Mouse (Mus musculus) limb, embryonic 12.5 days (tissue): ENCODE results near the gene Cdc34. TPM values are rescaled to one million over a fixed set of nuclear protein-coding genes. Genes with fewer than 3 reads are reported as not detected.

ENCODE experiments used
- ATAC-seq: fragments of 200-750 bp; cut with Nextera tagmentation; 2 replicates; pipeline ENCODE4 v1.8.0; 2017; ENCODE audit warnings: low read depth, moderate TSS enrichment; ENCODE audit not compliant: insufficient number of reproducible peaks, insufficient read depth, low FRiP score, low TSS enrichment
- H3K27ac ChIP-seq: fragments of 300-500 bp; sonication (generic); 2 replicates; pipeline ENCODE4 v1.5.1; 2016; ENCODE audit warnings: mild to moderate bottlenecking, moderate library complexity
- H3K27me3 ChIP-seq: fragments of 300-500 bp; sonication (generic); 2 replicates; pipeline ENCODE4 v1.6.1; 2016; ENCODE audit warnings: mild to moderate bottlenecking, moderate library complexity
- H3K36me3 ChIP-seq: fragments of 300-500 bp; sonication (generic); 2 replicates; pipeline ENCODE4 v1.6.1; 2016; ENCODE audit warnings: mild to moderate bottlenecking, moderate library complexity
- H3K4me1 ChIP-seq: fragments of 300-500 bp; sonication (generic); replicated peaks from 2 replicates; pipeline ENCODE4 v1.6.1; 2016
- H3K4me2 ChIP-seq: fragments of 300-500 bp; sonication (generic); 2 replicates; pipeline ENCODE4 v1.6.1; 2016; ENCODE audit warnings: mild to moderate bottlenecking, moderate library complexity
- H3K4me3 ChIP-seq: fragments of 300-500 bp; sonication (generic); replicated peaks from 2 replicates; pipeline ENCODE4 v1.5.1; 2016; ENCODE audit warnings: mild to moderate bottlenecking
- H3K9ac ChIP-seq: fragments of 300-500 bp; sonication (generic); replicated peaks from 2 replicates; pipeline ENCODE4 v1.6.1; 2016; ENCODE audit warnings: mild to moderate bottlenecking, moderate library complexity
- H3K9me3 ChIP-seq: fragments of 300-500 bp; sonication (generic); 2 replicates; pipeline ENCODE4 v1.6.1; 2016; ENCODE audit warnings: mild to moderate bottlenecking, moderate library complexity
- WGBS: fragments of 180-500 bp; shearing (Covaris S2); methylation state at CpG from one replicate; pipeline ENCODE4 v1.1.7; 2016; 5-methylcytosine and 5-hydroxymethylcytosine counted together
- polyA plus RNA-seq: library from polyadenylated mRNA; unstranded; fragments of >200 nt; fragmentation: Nextera tagmentation; extraction: Ambion mirVana; gene quantifications from 2 replicates; pipeline ENCODE4 v1.2.1, GENCODE M21; 2016

Cdc34 gene
- polyA plus RNA-seq, 1 experiment from 2014 or later: 149 TPM

GRCm38 (mm10) chr10:79658829-79659228 is 23.2 kb upstream of the Cdc34 start:
- no peaks in the 10 kb centered on the region for H3K36me3 ChIP-seq
- 0 out of 2 replicates have a peak, but pooled peaks cover 5% of the 10 kb centered on the region for H3K27me3 ChIP-seq
- H3K9ac ChIP-seq: no peak overlapping the region
- H3K4me1 ChIP-seq: peaks cover 11% of the 10 kb centered on the region
- no peaks in the 10 kb centered on the region for H3K9me3 ChIP-seq
- H3K4me3 ChIP-seq: no peak overlapping the region
- 22% methylated on average over 4 of the region's 4 CpGs for WGBS
- no peak for ATAC-seq
- no peak overlapping the region for H3K27ac ChIP-seq
- H3K4me2 ChIP-seq: no peak overlapping the region

- H3K4me2 ChIP-seq: no peak overlapping the region
- H3K4me3 ChIP-seq: no peak overlapping the region
- ATAC-seq: no peak
- H3K4me1 ChIP-seq: peaks cover 5% of the 10 kb centered on the region
- H3K27me3 ChIP-seq: no peaks in the 10 kb centered on the region
- H3K9me3 ChIP-seq: no peaks in the 10 kb centered on the region
- no peaks in the 10 kb centered on the region for H3K36me3 ChIP-seq
- H3K27ac ChIP-seq: no peak overlapping the region
- H3K9ac ChIP-seq: no peak overlapping the region
- WGBS: 79% methylated on average over 2 of the region's 2 CpGs
Measured at GRCm38 (mm10) chr10:79660298-79660697, 21.7 kb upstream of the Cdc34 start.

- Histone ChIP-seq H3K4me3 (no peak overlapping the region), H3K36me3 (no peaks in the 10 kb centered on the region), H3K27me3 (no peaks in the 10 kb centered on the region), H3K9me3 (no peaks in the 10 kb centered on the region), H3K4me2 (no peak overlapping the region), H3K4me1 (peaks cover 4% of the 10 kb centered on the region; the same call in 1 of the 2 replicates), H3K27ac (no peak overlapping the region), H3K9ac (no peak overlapping the region)
- 52% methylated on average over 2 of the region's 3 CpGs for WGBS
- ATAC-seq: no peak
Measured at GRCm38 (mm10) chr10:79661861-79662260, 20.1 kb upstream of the Cdc34 start.

GRCm38 (mm10) chr10:79664131-79664665 is 17.8 kb upstream of the Cdc34 start, which contains the start of gene Madcam1:
Madcam1 (plus strand) TSS chr10:79664559.
- Histone ChIP-seq H3K4me3 (no peak within 1 kb of the TSS), H3K9ac (no peak within 1 kb of the TSS), H3K4me2 (no peak within 1 kb of the TSS), H3K36me3 (no peaks in the 10 kb centered on the region), H3K4me1 (peaks cover 4% of the 10 kb centered on the region; the same call in 1 of the 2 replicates), H3K27me3 (no peaks in the 10 kb centered on the region), H3K27ac (no peak within 1 kb of the TSS), H3K9me3 (no peaks in the 10 kb centered on the region)
- 9% methylated on average over 13 of the region's 13 CpGs for WGBS
- ATAC-seq: no peak

GRCm38 (mm10) chr10:79665051-79665450 is 16.9 kb upstream of the Cdc34 start:
- ATAC-seq: no peak
- Histone ChIP-seq H3K27ac (no peak overlapping the region), H3K4me3 (no peak overlapping the region), H3K4me2 (no peak overlapping the region), H3K36me3 (no peaks in the 10 kb centered on the region), H3K9me3 (no peaks in the 10 kb centered on the region), H3K4me1 (peaks cover 4% of the 10 kb centered on the region), H3K27me3 (no peaks in the 10 kb centered on the region), H3K9ac (no peak overlapping the region)
- WGBS: 81% methylated on average over 8 of the region's 8 CpGs

- no peak for ATAC-seq
- no peak overlapping the region for H3K4me3 ChIP-seq
- H3K4me2 ChIP-seq: no peak overlapping the region
- H3K9me3 ChIP-seq: no peaks in the 10 kb centered on the region
- 67% methylated on average over 9 of the region's 9 CpGs for WGBS
- no peaks in the 10 kb centered on the region for H3K27me3 ChIP-seq
- no peak overlapping the region for H3K27ac ChIP-seq
- no peaks in the 10 kb centered on the region for H3K36me3 ChIP-seq
- H3K9ac ChIP-seq: no peak overlapping the region
- H3K4me1 ChIP-seq: peaks cover 19% of the 10 kb centered on the region
Measured at GRCm38 (mm10) chr10:79666493-79666892, 15.5 kb upstream of the Cdc34 start.

- no peak overlapping the region for H3K4me3 ChIP-seq
- peaks cover 6% of the 10 kb centered on the region; the same call in 1 of the 2 replicates for H3K36me3 ChIP-seq
- no peaks in the 10 kb centered on the region for H3K27me3 ChIP-seq
- WGBS: 81% methylated on average over 5 of the region's 5 CpGs
- H3K4me2 ChIP-seq: no peak overlapping the region
- H3K27ac ChIP-seq: no peak overlapping the region
- peaks cover 21% of the 10 kb centered on the region for H3K4me1 ChIP-seq
- ATAC-seq: no peak
- H3K9me3 ChIP-seq: no peaks in the 10 kb centered on the region
- no peak overlapping the region for H3K9ac ChIP-seq
Measured at GRCm38 (mm10) chr10:79668076-79668475, 13.9 kb upstream of the Cdc34 start.

- H3K27me3 ChIP-seq: no peaks in the 10 kb centered on the region
- H3K4me3 ChIP-seq: peak within 1 kb of the TSS; percentile 88
- H3K36me3 ChIP-seq: peaks cover 15% of the 10 kb centered on the region; the same call in 1 of the 2 replicates
- WGBS: under 1% methylated on average over 45 of the region's 45 CpGs
- H3K4me1 ChIP-seq: peaks cover 17% of the 10 kb centered on the region
- peak within 1 kb of the TSS; percentile 96 for H3K27ac ChIP-seq
- peak within 1 kb of the TSS; percentile 81 for H3K9ac ChIP-seq
- no peaks in the 10 kb centered on the region for H3K9me3 ChIP-seq
- peak within 1 kb of the TSS; percentile 82 for H3K4me2 ChIP-seq
- ATAC-seq: peak; percentile 76
Measured at GRCm38 (mm10) chr10:79668771-79669575, 13.0 kb upstream of the Cdc34 start, which contains the start of gene Tpgs1. Tpgs1 (plus strand) TSS chr10:79669369.

GRCm38 (mm10) chr10:79669576-79670057 is 12.4 kb upstream of the Cdc34 start:
- H3K9me3 ChIP-seq: no peaks in the 10 kb centered on the region
- peaks cover 17% of the 10 kb centered on the region; the same call in 1 of the 2 replicates for H3K36me3 ChIP-seq
- H3K4me1 ChIP-seq: peaks cover 17% of the 10 kb centered on the region
- H3K27ac ChIP-seq: peak overlapping the region; percentile 96
- H3K4me3 ChIP-seq: peak overlapping the region; percentile 88
- 0% methylated on average over 47 of the region's 47 CpGs for WGBS
- H3K4me2 ChIP-seq: peak overlapping the region; percentile 82
- H3K9ac ChIP-seq: peak overlapping the region; percentile 81
- peak; percentile 49 for ATAC-seq
- H3K27me3 ChIP-seq: no peaks in the 10 kb centered on the region

GRCm38 (mm10) chr10:79670071-79670888 is 11.7 kb upstream of the Cdc34 start:
- peak; percentile 26 for ATAC-seq
- Histone ChIP-seq H3K9ac (peak overlapping the region; percentile 81), H3K27me3 (no peaks in the 10 kb centered on the region), H3K36me3 (peaks cover 18% of the 10 kb centered on the region), H3K27ac (peak overlapping the region; percentile 96), H3K4me1 (peaks cover 17% of the 10 kb centered on the region), H3K4me3 (peak overlapping the region; percentile 88), H3K9me3 (no peaks in the 10 kb centered on the region), H3K4me2 (peak overlapping the region; percentile 82)
- 32% methylated on average over 15 of the region's 15 CpGs for WGBS
